Mouse (Mus musculus) spleen, postnatal 4 days (tissue): ENCODE data around the gene Igf2bp1.

Source experiments
- DNase-seq, 2 experiments: peaks; one replicate each; pipeline ENCODE4 v3.0.0; 2022; ENCODE audit warnings: low spot score in 2 of 2

Gene Igf2bp1

GRCm38 (mm10) chr11:96005403-96006271 lies at the start of gene Igf2bp1:
Gene Igf2bp1, minus strand, starts transcription at chr11:96005940.
- peak in 1 of 2 experiments; percentile 70 for DNase-seq

GRCm38 (mm10) chr11:96050854-96051253 lies 45.1 kb upstream of the Igf2bp1 start:
- no peak for DNase-seq

- no peak for DNase-seq
Measured at GRCm38 (mm10) chr11:96049939-96050338, 44.2 kb upstream of the Igf2bp1 start.

GRCm38 (mm10) chr11:96047469-96048373 lies 42.0 kb upstream of the Igf2bp1 start:
- DNase-seq, result no peak

- DNase-seq, result no peak
Measured at GRCm38 (mm10) chr11:96046793-96047192, 41.1 kb upstream of the Igf2bp1 start.

- no peak for DNase-seq
Measured at GRCm38 (mm10) chr11:96046028-96046427, 40.3 kb upstream of the Igf2bp1 start.

- no peak for DNase-seq
Measured at GRCm38 (mm10) chr11:96044803-96045567, 39.2 kb upstream of the Igf2bp1 start.

- no peak for DNase-seq
Measured at GRCm38 (mm10) chr11:96038560-96038959, 32.8 kb upstream of the Igf2bp1 start.

- DNase-seq, result no peak
Measured at GRCm38 (mm10) chr11:96037499-96037898, 31.8 kb upstream of the Igf2bp1 start.

- DNase-seq, result no peak
Measured at GRCm38 (mm10) chr11:96035133-96035532, 29.4 kb upstream of the Igf2bp1 start.

GRCm38 (mm10) chr11:96034596-96035052 lies 28.9 kb upstream of the Igf2bp1 start, which contains the start of gene Snf8:
Gene Snf8, plus strand, starts transcription at chr11:96034885.
- peak; percentile 90 to 96 for DNase-seq

GRCm38 (mm10) chr11:96034116-96034515 lies 28.4 kb upstream of the Igf2bp1 start:
- DNase-seq, result no peak

- no peak for DNase-seq
Measured at GRCm38 (mm10) chr11:96033264-96033663, 27.5 kb upstream of the Igf2bp1 start.

GRCm38 (mm10) chr11:96031701-96032100 lies 26.0 kb upstream of the Igf2bp1 start:
- DNase-seq, result no peak

GRCm38 (mm10) chr11:96030571-96030970 lies 24.8 kb upstream of the Igf2bp1 start:
- no peak for DNase-seq

GRCm38 (mm10) chr11:96028130-96028529 lies 22.4 kb upstream of the Igf2bp1 start:
- DNase-seq, result no peak

GRCm38 (mm10) chr11:96020622-96021021 lies 14.9 kb upstream of the Igf2bp1 start:
- DNase-seq, result no peak

GRCm38 (mm10) chr11:96017941-96018351 lies 12.2 kb upstream of the Igf2bp1 start:
- DNase-seq, result no peak

GRCm38 (mm10) chr11:96015421-96015820 lies 9.7 kb upstream of the Igf2bp1 start:
- DNase-seq, result no peak

GRCm38 (mm10) chr11:96011982-96012381 lies 6.2 kb upstream of the Igf2bp1 start:
- DNase-seq, result no peak

GRCm38 (mm10) chr11:96008827-96009226 lies 3.1 kb upstream of the Igf2bp1 start:
- DNase-seq, result no peak
